Mouse (Mus musculus) lung, postnatal 0 days (tissue): Measurements from ENCODE around the gene Iqgap2.

Experiments
- CTCF ChIP-seq: IDR thresholded peaks from 2 replicates; pipeline ENCODE4 v1.5.1; 2016; ENCODE audit warnings: antibody characterized with exemption, mild to moderate bottlenecking
- EP300 ChIP-seq: IDR thresholded peaks from 2 replicates; pipeline ENCODE4 v1.6.1; 2016; ENCODE audit warnings: antibody characterized with exemption, mild to moderate bottlenecking, control low read depth

DNA sequence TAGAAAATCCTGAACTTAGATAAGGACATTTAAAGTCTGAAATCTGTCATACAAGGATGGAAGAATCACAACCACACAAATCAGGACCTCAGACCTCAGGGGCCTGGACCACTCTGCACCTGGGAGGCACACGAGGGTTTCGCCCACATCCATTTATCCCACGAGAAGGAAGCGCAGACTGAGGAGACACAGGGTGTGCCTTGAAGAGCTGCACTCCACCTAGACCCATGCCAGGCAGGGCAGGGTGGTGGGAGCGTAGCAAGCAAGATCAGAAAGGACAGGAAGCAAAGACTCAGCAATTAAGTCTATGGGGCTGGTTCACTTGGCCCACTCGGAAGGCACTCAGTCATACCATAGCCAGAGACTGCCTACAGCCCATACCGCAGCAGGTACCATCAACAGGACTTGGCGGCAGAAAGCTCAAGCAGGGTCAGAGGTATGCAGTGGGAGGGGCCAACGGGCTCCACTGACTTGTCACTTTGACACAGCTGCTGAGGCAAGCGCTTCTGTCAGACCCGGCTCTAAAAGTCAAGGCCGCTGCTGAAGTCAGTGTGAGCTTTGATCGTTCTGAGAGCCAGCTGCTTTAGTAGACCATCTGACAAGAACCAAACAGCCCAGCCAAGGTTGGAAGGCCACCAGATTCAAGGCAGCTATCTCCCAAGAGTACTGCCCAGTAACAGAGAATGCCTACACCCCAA, 86.1 kb downstream of the Iqgap2 start:
- no peak for TF ChIP-seq CTCF
- no peak for TF ChIP-seq EP300
